Mouse (Mus musculus) lung, adult 2 months (tissue): ENCODE measurements at regions not wholly inside any gene's neighbourhood (a gene's known extent, or its start where the extent isn't known, plus 50 kb on each side); places are given as distances from the start of the nearest gene placed in this dataset.

Experiments
- CTCF ChIP-seq: fragments of 200-500 bp; IDR thresholded peaks from 2 replicates; pipeline ENCODE4 v1.5.1; 2011; ENCODE audit warnings: mild to moderate bottlenecking, low read length, control low read depth; ENCODE audit not compliant: insufficient read depth
- POLR2A ChIP-seq: fragments of 200-500 bp; IDR thresholded peaks from 2 replicates; pipeline ENCODE4 v1.6.1; 2011; ENCODE audit warnings: low read depth, mild to moderate bottlenecking, control low read depth, low read length, borderline replicate concordance; ENCODE audit errors: extremely low read depth

DNA sequence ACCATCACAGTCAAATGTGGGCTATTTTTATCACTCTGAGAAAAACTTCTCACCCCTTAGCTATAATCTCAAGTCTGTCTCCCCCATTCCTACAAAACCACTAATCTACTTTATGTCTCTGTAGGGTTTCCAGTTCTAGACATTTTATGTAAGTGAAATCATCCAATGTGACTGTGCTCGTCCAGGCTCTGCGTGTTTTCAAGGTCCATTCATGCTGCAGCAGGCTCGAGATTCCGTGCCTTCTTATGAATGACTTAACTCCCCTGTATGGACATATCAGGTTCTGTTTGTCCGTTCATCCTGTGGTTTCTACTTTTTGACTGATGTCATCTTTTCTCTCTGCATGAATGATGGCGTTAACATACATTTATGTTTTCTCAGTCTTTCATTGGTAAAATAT, 357.6 kb downstream of the 1500009L16Rik start:
- TF ChIP-seq POLR2A (no peak), CTCF (no peak)
